Mouse (Mus musculus) layer of hippocampus, adult 18-20 months (tissue): ENCODE data around the gene Hyal2. TPM values are rescaled to one million over a fixed set of nuclear protein-coding genes. Genes with fewer than 3 reads are reported as not detected.
"Not testable (repeated sequence)": the region's sequence is repeated elsewhere in the genome, so short reads cannot be mapped to it uniquely, and the experiment has no call there.

ENCODE experiments used
- DNase-seq, 2 experiments: peaks; one replicate each; pipeline ENCODE4 v3.0.0; 2022; ENCODE audit warnings: low spot score in 2 of 2
- total RNA-seq, 2 experiments: library from RNA; stranded (reverse); gene quantifications; 2 replicates each; pipeline ENCODE4 v1.2.3; 2021

Gene Hyal2
- total RNA-seq, 2 experiments from 2014 or later: 15.8 to 16.6 TPM

- peak in 1 of 2 experiments; percentile 84 for DNase-seq
These were observed 851 bp downstream of the Hyal2 start for GRCm38 (mm10) chr9:107568331-107569261.

- no peak for DNase-seq
These were observed 1.5 kb downstream of the Hyal2 start for GRCm38 (mm10) chr9:107569270-107569669.

DNA sequence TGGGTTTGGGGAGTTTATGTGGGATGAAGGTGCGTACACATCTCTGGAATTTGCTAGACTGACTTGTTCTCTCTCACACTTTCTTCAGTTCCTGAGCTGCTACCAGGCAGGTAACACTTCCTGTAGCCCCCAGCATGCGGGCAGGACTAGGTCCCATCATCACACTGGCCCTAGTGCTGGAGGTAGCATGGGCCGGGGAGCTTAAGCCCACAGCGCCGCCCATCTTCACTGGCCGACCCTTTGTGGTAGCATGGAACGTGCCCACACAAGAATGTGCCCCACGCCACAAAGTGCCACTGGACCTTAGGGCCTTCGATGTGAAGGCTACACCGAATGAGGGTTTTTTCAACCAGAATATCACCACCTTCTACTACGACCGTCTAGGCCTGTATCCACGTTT lies 2.3 kb downstream of the Hyal2 start:
- DNase-seq: no peak

DNA sequence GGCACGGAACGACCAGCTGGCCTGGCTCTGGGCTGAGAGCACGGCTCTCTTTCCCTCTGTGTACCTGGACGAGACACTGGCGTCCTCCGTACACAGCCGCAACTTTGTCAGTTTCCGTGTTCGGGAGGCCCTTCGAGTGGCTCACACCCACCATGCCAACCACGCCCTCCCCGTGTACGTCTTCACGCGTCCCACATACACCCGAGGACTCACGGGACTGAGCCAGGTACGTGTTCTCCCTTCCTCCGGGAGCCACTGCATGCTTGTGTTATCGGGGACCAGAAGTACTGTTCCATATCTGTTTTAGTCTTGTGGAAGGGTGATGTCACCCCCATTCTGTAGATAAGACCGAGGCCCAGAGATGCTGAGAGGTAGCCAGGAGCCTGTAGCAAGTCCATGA lies 3.1 kb downstream of the Hyal2 start:
- DNase-seq: no peak

DNA sequence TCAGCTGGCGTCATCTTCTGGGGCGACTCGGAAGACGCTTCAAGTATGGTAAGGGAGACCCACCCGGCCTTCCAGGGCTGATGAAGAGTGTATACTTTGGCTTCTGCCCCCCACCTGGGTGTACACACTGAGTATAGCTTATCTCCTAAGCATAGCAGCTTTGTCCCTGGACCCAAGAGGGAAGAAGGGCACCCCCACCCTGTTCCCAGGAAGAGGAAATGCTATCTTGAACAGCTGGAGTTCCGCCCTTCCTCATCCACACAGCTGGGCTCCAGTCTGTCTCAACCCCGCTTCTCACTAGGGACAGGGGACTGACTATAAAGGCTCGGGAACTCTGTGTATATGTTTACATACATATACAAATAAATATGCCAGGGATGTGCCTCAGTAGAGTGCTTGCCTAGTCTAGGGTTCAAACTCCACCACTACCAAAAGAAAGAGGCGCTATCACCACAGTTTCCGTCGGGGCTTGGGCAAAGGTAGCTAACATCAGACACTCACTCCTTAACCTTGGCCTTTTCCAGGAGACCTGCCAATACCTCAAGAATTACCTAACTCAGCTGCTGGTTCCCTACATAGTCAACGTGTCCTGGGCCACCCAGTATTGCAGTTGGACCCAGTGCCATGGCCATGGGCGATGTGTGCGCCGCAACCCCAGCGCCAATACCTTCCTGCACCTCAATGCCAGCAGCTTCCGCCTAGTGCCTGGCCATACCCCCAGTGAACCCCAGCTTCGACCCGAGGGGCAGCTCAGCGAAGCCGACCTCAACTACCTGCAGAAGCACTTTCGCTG lies 4.0 kb downstream of the Hyal2 start:
- DNase-seq: no peak

- DNase-seq: no peak
These were observed 4.5 kb downstream of the Hyal2 start for GRCm38 (mm10) chr9:107572327-107572662.

DNA sequence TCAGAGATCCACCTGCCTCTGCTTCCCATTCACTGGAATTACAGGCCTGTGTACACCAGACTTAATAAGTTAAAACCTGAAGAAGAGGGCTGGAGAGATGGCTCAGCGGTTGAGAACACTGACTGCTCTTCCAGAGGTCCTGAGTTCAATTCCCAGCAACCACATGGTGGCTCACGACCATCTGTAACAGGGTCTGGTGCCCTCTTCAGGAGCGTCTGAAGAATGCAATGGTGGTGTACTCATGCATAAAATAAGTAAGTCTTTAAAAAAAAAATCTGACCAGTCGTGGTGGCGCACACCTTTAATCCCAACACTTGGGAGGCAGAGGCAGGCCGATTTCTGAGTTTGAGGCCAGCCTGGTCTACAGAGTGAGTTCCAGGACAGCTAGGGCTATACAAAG lies 6.0 kb downstream of the Hyal2 start:
- not testable (repeated sequence) for DNase-seq

GRCm38 (mm10) chr9:107575579-107576356 lies 8.0 kb downstream of the Hyal2 start:
- DNase-seq: no peak

GRCm38 (mm10) chr9:107576357-107577107 lies 8.8 kb downstream of the Hyal2 start, which contains the start of gene Hyal1:
Gene Hyal1, plus strand, starts transcription at chr9:107576927.
- DNase-seq: peak in 1 of 2 experiments; percentile 49

GRCm38 (mm10) chr9:107577871-107578270 lies 10.1 kb downstream of the Hyal2 start:
- DNase-seq: no peak

DNA sequence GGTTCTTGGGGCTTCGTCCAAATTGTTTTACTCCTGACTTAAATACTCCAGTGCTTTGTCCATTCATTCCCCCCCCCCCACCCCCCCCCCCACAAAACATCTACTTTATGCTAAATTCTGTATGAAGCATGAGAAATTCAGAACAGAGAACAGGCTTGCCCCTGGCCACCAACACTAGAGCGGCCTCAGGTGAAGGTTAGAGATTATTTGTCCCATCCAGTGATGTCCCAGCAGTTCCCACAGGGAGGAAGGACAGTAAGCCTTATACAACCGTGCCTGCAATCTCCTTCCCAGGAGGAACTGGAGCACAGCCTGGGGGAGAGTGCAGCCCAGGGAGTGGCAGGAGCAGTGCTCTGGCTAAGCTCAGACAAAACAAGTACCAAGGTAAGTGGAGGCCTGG lies 10.8 kb downstream of the Hyal2 start, which contains the start of gene Naa80:
TSS of gene Naa80 (plus strand) at position 301 of the 400 bp plus-strand sequence.
- no peak for DNase-seq

DNA sequence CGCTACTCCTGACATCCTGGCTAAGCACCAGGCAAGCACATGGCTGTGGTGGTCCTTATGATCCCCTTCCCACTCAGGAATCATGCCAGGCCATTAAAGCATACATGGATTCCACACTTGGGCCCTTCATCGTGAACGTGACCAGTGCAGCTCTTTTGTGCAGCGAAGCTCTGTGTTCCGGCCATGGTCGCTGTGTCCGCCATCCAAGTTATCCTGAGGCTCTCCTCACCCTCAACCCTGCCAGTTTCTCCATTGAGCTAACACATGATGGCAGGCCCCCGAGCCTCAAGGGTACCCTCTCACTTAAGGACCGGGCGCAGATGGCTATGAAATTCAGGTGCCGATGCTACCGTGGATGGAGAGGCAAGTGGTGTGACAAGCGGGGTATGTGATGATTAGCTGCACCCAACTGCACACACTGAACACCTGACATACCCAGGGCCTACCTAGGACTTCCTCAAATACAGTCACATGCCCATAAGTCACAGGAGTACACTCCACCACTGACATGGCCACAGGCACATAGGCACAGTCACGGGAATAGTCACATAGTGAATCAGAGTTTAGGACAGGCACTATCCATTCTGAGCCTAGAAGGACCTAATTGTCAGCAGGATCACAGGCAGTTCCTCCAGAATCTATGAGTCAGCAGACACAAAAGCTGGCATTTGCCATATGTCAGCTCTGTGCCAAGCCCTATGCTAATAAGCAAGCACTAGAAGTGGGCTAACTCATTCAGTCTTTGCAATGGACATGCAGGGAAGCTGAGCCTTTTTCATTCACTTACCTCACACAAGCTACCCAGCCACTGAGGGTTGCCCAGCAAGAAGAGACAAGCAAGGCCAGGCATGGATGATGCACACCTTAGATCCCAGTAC lies 11.5 kb downstream of the Hyal2 start:
- peak in 1 of 2 experiments; percentile 72 for DNase-seq

- DNase-seq: peak; percentile 88 to 93
These were observed 13.0 kb downstream of the Hyal2 start, which contains the start of gene Hyal3 for GRCm38 (mm10) chr9:107580501-107581317. Gene Hyal3, plus strand, starts transcription at chr9:107580818.

GRCm38 (mm10) chr9:107581584-107581983 lies 13.8 kb downstream of the Hyal2 start:
- DNase-seq: no peak

- DNase-seq: no peak
These were observed 14.8 kb downstream of the Hyal2 start for GRCm38 (mm10) chr9:107582509-107583062.

DNA sequence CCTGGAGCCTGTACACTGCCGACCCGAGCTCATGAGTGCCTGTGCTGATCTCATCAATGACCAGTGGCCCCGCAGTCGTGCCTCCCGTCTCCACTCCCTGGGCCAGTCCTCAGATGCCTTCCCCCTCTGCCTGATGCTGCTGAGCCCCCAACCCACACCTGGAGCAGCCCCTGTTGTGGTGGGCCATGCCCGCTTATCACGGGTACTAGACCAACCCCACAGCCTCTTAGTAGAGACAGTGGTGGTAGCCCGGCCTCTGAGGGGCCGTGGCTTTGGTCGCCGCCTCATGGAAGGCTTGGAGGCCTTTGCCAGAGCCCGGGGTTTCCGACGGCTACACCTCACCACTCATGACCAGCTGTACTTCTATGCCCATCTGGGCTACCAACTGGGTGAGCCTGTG lies 15.4 kb downstream of the Hyal2 start:
- no peak for DNase-seq

- no peak for DNase-seq
These were observed 18.8 kb downstream of the Hyal2 start for GRCm38 (mm10) chr9:107586504-107586903.
